Mouse (Mus musculus): Measurements from ENCODE around the gene Sec22b.

DNA sequence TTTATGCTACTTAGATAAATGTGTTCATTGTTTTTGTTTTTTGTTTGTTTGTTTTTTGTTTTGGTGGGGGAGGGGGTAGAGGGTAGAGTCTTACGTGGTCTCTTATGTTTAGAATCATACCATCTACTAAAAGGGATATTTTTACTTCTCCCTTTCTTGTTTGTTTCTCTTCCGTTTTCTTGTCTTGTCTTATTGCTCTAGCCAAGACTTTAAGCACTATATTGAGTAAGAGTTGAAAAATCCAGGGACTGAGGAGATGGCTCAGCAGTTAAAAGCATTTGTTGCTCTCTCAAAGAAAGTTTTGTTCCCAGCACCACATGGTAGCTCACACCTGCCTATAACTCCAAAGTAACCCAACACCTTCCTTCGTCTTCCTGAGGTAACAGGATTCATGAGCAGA, 50.1 kb downstream of the Sec22b start:
- TF ChIP-seq FLI1 (IDR thresholded peaks at IDR 0.05; ENCODE audit: low read length) (no peak), GATA1 (IDR thresholded peaks at IDR 0.05; ENCODE audit: borderline replicate concordance, low read length) (no peak)
